Mouse (Mus musculus) embryonic facial prominence, embryonic 15.5 days (tissue): ENCODE results near the gene Rfpl4. TPM values are rescaled to one million over a fixed set of nuclear protein-coding genes. Genes with fewer than 3 reads are reported as not detected.
A peak's percentile ranks its signal among the peaks of the same experiment; 100 is the strongest.
"Not testable (repeated sequence)": the region's sequence is repeated elsewhere in the genome, so short reads cannot be mapped to it uniquely, and the experiment has no call there.

Source experiments
- ATAC-seq: fragments of 200-750 bp; cut with Nextera tagmentation; 2 replicates; pipeline ENCODE4 v1.8.0; 2017; ENCODE audit warnings: low read depth, moderate TSS enrichment; ENCODE audit not compliant: insufficient number of reproducible peaks, low FRiP score, low TSS enrichment
- H3K27ac ChIP-seq: fragments of 300-500 bp; sonication (generic); replicated peaks from 2 replicates; pipeline ENCODE4 v1.5.1; 2015; ENCODE audit warnings: mild to moderate bottlenecking, inconsistent platforms
- H3K27me3 ChIP-seq: fragments of 300-500 bp; sonication (generic); 2 replicates; pipeline ENCODE4 v1.6.1; 2015; ENCODE audit warnings: inconsistent platforms
- H3K36me3 ChIP-seq: fragments of 300-500 bp; sonication (generic); 2 replicates; pipeline ENCODE4 v1.6.1; 2015; ENCODE audit warnings: mild to moderate bottlenecking, inconsistent platforms
- H3K4me1 ChIP-seq: fragments of 300-500 bp; sonication (generic); 2 replicates; pipeline ENCODE4 v1.6.1; 2015; ENCODE audit warnings: inconsistent platforms
- H3K4me2 ChIP-seq: fragments of 300-500 bp; sonication (generic); replicated peaks from 2 replicates; pipeline ENCODE4 v1.6.1; 2015; ENCODE audit warnings: mild to moderate bottlenecking, inconsistent platforms
- H3K4me3 ChIP-seq: fragments of 300-500 bp; sonication (generic); replicated peaks from 2 replicates; pipeline ENCODE4 v1.5.1; 2015; ENCODE audit warnings: mild to moderate bottlenecking, inconsistent platforms
- H3K9ac ChIP-seq: fragments of 300-500 bp; sonication (generic); 2 replicates; pipeline ENCODE4 v1.6.1; 2015; ENCODE audit warnings: inconsistent platforms
- H3K9me3 ChIP-seq: fragments of 300-500 bp; sonication (generic); replicated peaks from 2 replicates; pipeline ENCODE4 v1.6.1; 2016; ENCODE audit warnings: inconsistent platforms
- WGBS: fragments of 180-500 bp; shearing (Covaris S2); methylation state at CpG from one replicate; pipeline ENCODE4 v1.1.7; 2015; 5-methylcytosine and 5-hydroxymethylcytosine counted together
- polyA plus RNA-seq: library from polyadenylated mRNA; unstranded; fragments of >200 nt; fragmentation: Nextera tagmentation; extraction: Ambion mirVana; gene quantifications from 2 replicates; pipeline ENCODE4 v1.2.1, GENCODE M21; 2015

Gene Rfpl4
- polyA plus RNA-seq, 1 experiment from 2014 or later, result not detected

DNA sequence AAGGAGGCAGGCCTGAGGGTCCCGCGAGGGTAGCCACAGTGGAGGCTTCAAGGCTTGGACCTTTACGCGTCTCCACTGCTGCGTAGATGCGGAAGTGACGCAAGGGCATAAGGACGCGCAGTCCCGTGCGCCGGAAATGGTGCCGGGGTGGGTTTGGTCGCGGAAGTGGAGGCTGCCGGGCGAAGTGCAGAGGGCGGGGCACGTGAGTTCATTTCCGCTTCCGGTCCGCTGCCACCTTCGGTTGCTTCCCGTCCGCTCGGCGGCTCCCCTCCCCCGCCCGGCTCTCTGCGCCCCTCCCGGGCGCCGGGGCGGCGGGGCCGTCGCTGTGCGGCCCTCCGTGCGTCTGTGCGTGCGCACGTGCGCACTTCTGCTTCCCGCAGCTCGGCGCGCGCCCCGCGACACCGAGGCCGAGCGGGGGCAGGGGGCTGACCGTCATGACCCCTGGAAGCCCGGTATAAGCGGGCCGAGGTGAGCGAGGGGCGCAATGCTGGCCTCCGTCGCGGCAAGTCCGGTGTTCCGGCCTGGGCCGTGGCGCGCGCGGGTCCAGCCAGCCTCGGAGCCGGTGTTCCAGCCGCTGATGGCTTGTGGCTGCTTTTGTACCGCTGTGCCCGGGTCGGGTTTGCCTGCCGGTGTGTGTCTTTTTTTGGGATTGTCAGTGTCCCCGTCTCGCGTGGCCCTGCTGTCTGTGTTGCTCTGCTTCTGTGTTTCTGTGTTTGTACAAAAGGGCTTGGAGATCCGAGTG, 36.6 kb downstream of the Rfpl4 start, which contains the start of gene Epn1:
Epn1 (plus strand) TSS at position 226 of the 742 bp plus-strand sequence.
- Histone ChIP-seq H3K4me3 (peak within 1 kb of the TSS; percentile 100), H3K27me3 (no peaks in the 10 kb centered on the region), H3K27ac (peak within 1 kb of the TSS; percentile 95), H3K9ac (peak within 1 kb of the TSS; percentile 100), H3K4me2 (peak within 1 kb of the TSS; percentile 74), H3K4me1 (peaks cover 26% of the 10 kb centered on the region), H3K9me3 (no peaks in the 10 kb centered on the region), H3K36me3 (peaks cover 32% of the 10 kb centered on the region)
- ATAC-seq, result peak; percentile 97
- under 1% methylated on average over 81 of the region's 81 CpGs for WGBS

DNA sequence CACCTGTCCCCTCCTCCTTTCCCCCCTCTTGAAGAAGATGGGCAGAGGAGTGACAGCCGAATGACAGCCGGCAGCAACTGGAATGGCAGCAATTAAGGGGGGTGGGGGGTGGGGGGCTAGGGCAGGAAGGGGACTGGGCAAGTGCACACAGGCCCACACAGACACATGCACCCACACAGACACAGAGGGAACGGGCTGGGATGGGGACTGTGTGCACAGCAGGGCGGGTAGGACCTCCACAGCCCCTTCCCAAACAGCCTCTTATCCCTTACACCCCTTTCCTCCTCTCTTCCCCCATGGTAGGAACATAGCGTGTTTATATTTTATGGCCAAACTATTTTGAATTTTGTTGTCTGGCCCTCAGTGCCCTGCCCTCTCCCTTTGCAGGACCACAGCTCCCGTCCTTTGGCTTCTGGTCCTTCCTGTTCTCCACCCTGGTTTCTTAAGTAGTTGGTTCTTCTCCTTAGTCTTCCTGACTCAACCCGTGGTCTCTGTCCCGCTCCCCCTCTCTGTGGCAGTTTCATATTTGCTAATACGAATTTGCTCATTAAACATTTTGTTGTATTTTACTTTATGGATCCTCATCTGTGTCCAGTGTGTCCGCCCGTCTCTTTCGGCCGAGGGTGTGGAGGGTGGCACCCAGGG, 37.3 kb downstream of the Rfpl4 start:
- not testable (repeated sequence) for H3K27me3 ChIP-seq, H3K9me3 ChIP-seq, H3K9ac ChIP-seq, ATAC-seq
- peaks cover 38% of the 10 kb centered on the region for H3K36me3 ChIP-seq
- 41% methylated on average over 8 of the region's 13 CpGs for WGBS
- peak overlapping the region; percentile 100 for H3K4me3 ChIP-seq
- peak overlapping the region; percentile 74 for H3K4me2 ChIP-seq
- peaks cover 26% of the 10 kb centered on the region for H3K4me1 ChIP-seq
- H3K27ac ChIP-seq, result peak overlapping the region; percentile 95

DNA sequence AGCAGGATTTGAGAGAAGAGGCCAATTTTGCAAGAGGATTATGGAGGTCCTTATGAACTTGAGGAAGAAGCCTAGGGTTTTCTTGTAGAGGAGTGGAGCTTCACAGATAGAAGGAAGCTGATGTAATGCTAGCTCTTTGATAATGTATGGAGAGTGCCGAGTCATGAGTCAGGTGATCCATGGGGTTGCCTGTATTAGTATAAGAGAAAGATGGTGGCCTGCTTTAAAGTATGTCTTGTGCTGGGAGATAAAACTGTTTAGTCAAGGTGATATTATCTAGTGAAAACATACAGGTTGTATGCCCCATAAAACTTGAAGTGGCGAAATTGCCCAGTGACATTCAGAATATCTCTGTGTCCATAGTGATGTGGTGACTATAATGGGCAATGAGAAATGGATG, 39.8 kb downstream of the Rfpl4 start:
- no peak overlapping the region for H3K9ac ChIP-seq
- H3K9me3 ChIP-seq, result no peaks in the 10 kb centered on the region
- H3K27me3 ChIP-seq, result no peaks in the 10 kb centered on the region
- 87% methylated on average over 2 of the region's 2 CpGs for WGBS
- no peak overlapping the region for H3K27ac ChIP-seq
- H3K4me3 ChIP-seq, result no peak overlapping the region
- ATAC-seq, result no peak
- H3K4me2 ChIP-seq, result no peak overlapping the region
- H3K36me3 ChIP-seq, result peaks cover 64% of the 10 kb centered on the region
- H3K4me1 ChIP-seq, result peaks cover 19% of the 10 kb centered on the region

DNA sequence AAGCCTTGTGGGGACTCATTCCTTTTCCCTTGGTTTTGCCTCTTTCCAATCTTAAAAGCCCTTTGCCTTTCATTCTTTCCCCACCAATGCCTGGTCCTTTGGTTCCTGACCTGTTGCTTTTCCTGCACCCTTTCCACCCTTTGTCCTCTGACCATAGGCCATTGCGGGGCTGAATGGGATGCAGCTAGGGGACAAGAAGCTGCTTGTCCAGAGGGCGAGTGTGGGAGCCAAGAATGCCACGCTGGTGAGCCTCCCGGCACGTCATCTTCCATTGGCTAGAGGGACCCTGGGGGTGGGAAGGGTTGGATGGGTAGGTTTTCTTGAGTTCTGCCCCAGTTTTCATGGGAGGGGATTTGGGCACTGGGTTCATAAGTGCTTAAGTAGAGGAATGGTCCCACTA, 41.8 kb downstream of the Rfpl4 start:
- no peak for ATAC-seq
- H3K4me1 ChIP-seq, result peaks cover 6% of the 10 kb centered on the region; the same call in 1 of the 2 replicates
- no peaks in the 10 kb centered on the region for H3K9me3 ChIP-seq
- no peak overlapping the region for H3K4me2 ChIP-seq
- peaks cover 83% of the 10 kb centered on the region for H3K36me3 ChIP-seq
- no peaks in the 10 kb centered on the region for H3K27me3 ChIP-seq
- no peak overlapping the region for H3K4me3 ChIP-seq
- no peak overlapping the region for H3K9ac ChIP-seq
- H3K27ac ChIP-seq, result no peak overlapping the region
- 93% methylated on average over 5 of the region's 5 CpGs for WGBS

DNA sequence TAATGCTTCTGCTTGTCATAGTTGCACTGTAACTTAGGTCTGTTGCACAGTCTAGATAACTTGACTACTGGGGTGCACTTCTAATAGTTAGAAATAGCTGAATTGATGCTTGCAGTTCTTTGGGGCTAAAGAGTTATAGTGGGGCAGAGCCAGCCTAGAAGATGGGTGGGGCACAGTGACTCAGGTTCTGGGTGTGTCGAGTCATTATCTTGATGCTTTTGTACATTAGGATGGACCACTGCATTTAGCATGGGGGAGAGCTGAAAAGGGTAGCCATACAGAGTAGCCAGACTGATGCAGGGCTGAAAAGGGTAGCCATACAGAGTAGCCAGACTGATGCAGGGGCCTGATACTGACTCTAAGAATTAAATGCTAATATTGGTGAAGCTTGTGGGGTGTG, 43.2 kb downstream of the Rfpl4 start:
- peaks cover 91% of the 10 kb centered on the region for H3K36me3 ChIP-seq
- H3K27ac ChIP-seq, result no peak overlapping the region
- H3K4me1 ChIP-seq, result 0 out of 2 replicates have a peak, but pooled peaks cover under 1% of the 10 kb centered on the region
- H3K4me3 ChIP-seq, result no peak overlapping the region
- WGBS, result 61% methylated on average over 1 of the region's 1 CpGs
- no peak overlapping the region for H3K4me2 ChIP-seq
- H3K9ac ChIP-seq, result no peak overlapping the region
- no peaks in the 10 kb centered on the region for H3K27me3 ChIP-seq
- ATAC-seq, result no peak
- no peaks in the 10 kb centered on the region for H3K9me3 ChIP-seq

DNA sequence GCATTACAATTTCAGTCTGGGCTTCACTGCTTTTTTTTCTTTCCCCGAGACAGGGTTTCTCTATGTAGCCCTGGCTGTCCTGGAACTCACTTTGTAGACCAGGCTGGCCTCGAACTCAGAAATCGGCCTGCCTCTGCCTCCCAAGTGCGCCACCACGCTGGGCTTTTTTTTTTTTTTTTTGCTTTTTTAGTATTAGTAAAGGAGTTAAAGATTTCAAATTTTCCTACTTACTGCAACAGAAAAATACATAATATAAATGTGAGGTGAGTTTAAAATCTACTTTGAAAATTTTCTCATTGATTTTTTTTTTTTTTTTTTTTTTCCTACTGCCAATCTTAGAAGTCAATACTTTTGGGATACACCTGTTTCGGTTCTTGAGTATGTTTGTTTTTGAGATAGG, 51.9 kb downstream of the Rfpl4 start:
- Histone ChIP-seq H3K36me3 (peaks cover 38% of the 10 kb centered on the region), H3K27ac (no peak overlapping the region), H3K27me3 (no peaks in the 10 kb centered on the region), H3K9ac (no peak overlapping the region), H3K4me2 (no peak overlapping the region), H3K4me3 (no peak overlapping the region), H3K4me1 (peaks cover 36% of the 10 kb centered on the region), H3K9me3 (no peaks in the 10 kb centered on the region)
- WGBS, result 94% methylated on average over 6 of the region's 6 CpGs
- ATAC-seq, result no peak

DNA sequence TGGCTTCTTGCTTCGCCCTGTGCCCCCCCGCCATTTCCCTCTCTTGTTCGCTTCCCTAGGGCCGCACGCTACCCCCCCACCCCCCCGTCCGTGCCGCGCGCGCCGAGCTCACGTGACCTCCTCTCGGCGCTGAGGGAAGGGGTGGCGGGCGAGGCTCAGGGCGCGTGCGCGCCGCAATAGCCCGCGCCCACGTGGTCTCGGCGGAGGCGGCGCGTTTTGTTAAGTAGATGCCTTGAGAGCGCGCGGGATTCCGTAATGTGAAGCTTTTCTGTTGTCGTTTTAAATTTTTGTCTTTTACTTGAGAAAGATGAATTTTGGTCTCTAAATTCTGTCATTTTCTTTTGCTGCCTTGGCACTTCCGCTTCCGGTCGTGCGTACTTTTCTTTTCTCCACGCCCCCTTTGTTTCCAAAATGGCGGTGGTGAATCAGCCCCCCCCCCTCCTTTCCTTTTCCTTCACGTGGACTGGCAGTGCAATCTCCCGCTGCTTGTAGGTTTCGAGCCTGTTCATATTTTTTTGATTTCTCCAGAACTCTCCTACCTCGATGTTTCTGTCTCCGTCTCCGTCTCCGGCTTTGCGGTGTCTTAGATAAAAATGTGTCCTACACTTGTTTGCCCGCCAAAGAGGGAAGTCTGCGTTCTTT, 54.3 kb downstream of the Rfpl4 start:
- Histone ChIP-seq H3K36me3 (peaks cover 14% of the 10 kb centered on the region), H3K4me1 (peaks cover 54% of the 10 kb centered on the region), H3K4me3 (peak overlapping the region; percentile 77), H3K4me2 (peak overlapping the region; percentile 84), H3K9me3 (no peaks in the 10 kb centered on the region), H3K27ac (peak overlapping the region; percentile 99), H3K27me3 (no peaks in the 10 kb centered on the region), H3K9ac (peak overlapping the region; percentile 71)
- 0% methylated on average over 51 of the region's 51 CpGs for WGBS
- peak; percentile 61 for ATAC-seq

DNA sequence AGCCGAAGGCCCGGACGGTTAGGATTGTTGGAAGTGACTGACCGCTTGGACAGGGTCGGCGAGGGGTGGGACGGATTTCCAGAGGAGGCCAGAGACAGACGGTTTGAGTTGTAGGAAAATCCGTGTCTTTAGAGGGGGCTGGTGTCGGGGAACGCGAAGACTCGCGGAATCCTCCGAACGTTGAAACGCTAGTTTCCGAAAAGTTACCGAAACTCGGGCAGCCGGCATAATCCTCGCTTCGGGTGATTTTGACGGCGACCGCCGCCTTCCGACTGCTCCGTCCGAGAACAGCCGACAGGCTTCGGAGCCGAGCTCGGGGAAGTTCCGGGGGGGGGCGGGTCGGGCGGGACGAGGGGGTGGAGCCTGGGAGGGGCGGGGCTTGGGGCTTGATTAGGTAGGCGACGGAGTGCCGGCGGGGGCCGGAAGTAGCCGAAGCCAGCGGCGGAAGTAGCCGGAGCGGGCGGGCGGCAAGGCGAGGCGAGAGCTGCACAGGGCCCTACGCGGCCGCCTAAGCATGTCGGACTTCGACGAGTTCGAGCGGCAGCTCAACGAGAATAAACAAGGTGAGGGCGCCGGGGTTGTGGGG, 54.9 kb downstream of the Rfpl4 start, which contains the start of gene U2af2:
U2af2 (plus strand) TSS at position 370 of the 586 bp plus-strand sequence.
- Histone ChIP-seq H3K9me3 (no peaks in the 10 kb centered on the region), H3K4me3 (peak within 1 kb of the TSS; percentile 77), H3K4me2 (peak within 1 kb of the TSS; percentile 84), H3K27me3 (no peaks in the 10 kb centered on the region), H3K4me1 (peaks cover 60% of the 10 kb centered on the region), H3K27ac (peak within 1 kb of the TSS; percentile 99), H3K9ac (peak within 1 kb of the TSS; percentile 74), H3K36me3 (peaks cover 8% of the 10 kb centered on the region; the same call in 1 of the 2 replicates)
- WGBS, result under 1% methylated on average over 64 of the region's 65 CpGs
- ATAC-seq, result peak; percentile 81

DNA sequence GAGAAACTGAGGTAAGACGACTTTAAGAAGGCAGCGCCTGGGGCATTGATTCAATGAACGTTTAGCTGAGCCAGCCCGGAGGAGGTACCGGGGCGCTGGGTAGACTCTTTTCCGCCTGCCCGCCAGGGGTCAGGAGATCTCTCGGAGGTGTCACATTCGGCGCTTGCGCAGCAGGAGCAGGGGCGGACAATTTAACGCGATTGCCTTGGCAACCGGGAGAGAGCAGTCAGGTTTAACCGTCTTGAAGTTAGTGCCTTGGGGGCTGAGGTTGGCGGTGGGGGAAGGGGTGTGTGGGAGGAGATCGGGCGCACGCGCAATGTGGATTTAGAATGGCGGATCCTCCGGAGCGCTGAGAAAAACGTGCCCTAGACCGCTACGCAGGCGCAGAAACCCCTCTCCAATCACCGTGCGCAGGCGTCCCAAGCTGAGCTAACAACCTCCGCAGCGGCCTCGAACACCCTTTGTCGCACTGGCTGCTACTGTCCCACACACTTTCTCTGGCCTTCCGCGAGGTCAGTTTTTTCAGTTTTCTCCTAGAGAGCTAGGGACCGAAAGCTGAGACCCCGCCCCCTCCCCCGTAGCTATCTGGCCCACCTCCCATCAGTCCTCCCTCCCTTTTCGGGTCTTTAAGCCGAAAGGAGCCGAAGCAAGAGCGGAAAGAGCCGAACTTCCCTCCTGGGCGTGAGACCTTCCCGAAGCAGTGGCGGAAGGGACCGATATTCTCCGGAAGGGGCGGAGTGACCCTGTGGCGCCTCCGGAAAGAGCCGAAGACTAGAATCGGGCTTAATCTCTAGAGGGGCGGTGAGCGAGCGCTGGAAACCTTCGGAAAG, 55.6 kb downstream of the Rfpl4 start:
- ATAC-seq, result peak; percentile 89
- Histone ChIP-seq H3K4me3 (peak overlapping the region; percentile 77), H3K4me1 (peaks cover 65% of the 10 kb centered on the region), H3K4me2 (peak overlapping the region; percentile 84), H3K9me3 (no peaks in the 10 kb centered on the region), H3K27ac (peak overlapping the region; percentile 99), H3K36me3 (peaks cover under 1% of the 10 kb centered on the region; the same call in 1 of the 2 replicates), H3K9ac (peak overlapping the region; percentile 74), H3K27me3 (no peaks in the 10 kb centered on the region)
- under 1% methylated on average over 60 of the region's 60 CpGs for WGBS

DNA sequence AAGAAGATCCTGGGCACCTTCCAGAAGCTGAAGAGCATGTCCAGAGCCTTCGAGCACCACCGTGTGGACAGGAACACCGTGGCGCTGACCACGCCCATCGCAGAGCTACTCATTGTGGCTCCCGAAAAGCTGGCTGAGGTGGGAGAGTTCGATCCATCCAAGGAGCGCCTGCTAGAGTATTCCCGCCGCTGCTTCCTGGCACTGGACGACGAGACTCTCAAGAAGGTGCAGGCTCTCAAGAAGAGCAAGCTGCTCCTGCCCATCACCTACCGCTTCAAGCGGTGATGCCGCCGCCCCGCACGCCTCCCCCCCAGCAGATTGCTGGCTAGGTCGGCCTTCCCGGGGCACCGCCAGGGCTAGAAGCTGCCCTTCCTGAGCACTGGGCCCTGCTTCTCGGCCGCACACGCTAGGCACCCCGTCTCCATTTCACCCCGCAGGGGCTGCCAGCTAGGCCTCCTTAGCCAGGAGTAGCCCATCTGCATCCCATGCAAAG, 56.5 kb downstream of the Rfpl4 start:
- Histone ChIP-seq H3K27me3 (peaks cover 8% of the 10 kb centered on the region), H3K4me1 (peaks cover 62% of the 10 kb centered on the region), H3K9me3 (no peaks in the 10 kb centered on the region), H3K36me3 (no peaks in the 10 kb centered on the region), H3K4me3 (peak overlapping the region; percentile 77), H3K4me2 (peak overlapping the region; percentile 84), H3K27ac (peak overlapping the region; percentile 99), H3K9ac (peak overlapping the region; percentile 74)
- no peak for ATAC-seq
- 4% methylated on average over 27 of the region's 27 CpGs for WGBS
